Comparison of ENCODE assay signal across 12 mouse cellular contexts in genomic region chr8:84474456-84474855, GRCm38 (mm10).
DNase-seq lines count a peak whose midpoint lies in the region; TF ChIP-seq lines count a peak whose summit lies in the region.
"Had no signal": no experiment of that assay in that cellular context is flagged by ENCODE, and none has a peak within 500 bp of the region (broad histone marks: within the 10 kb centered on the region; RNA-seq: fewer than 3 reads in every experiment).

No protein-coding gene starts in this region.

- no peak for DNase-seq in heart, adult 2 months
- no peak for DNase-seq in heart, adult 8-10 months (ENCODE audit: low spot score)
- peak; percentile 1 for DNase-seq in lung, postnatal 36 days
- no peak for DNase-seq in lung, adult 18-20 months
- peak; percentile 17 for DNase-seq in MEL (ENCODE audit: low read depth, low spot score)
- peak; percentile 8 for DNase-seq in splenic B cell, adult 2 months (ENCODE audit: low read depth, low spot score)
- DNase-seq in cerebellum, postnatal 10 days = no peak
- DNase-seq in heart, postnatal 10 days = no peak

- H3K27ac ChIP-seq in heart, adult 2 months = no peak overlapping the region
- no peak overlapping the region for H3K27ac ChIP-seq in MEL (ENCODE audit: control insufficient read depth, low read depth, low read length)
- H3K27ac ChIP-seq: hindbrain, embryonic 13.5 days; kidney, embryonic 15.5 days; limb, embryonic 13.5 days had no signal

- WGBS in heart, adult 2 months = 83% methylated on average over 1 of the region's 1 CpGs

- no peak overlapping the region for H3K4me3 ChIP-seq in heart, adult 2 months
- H3K4me3 ChIP-seq in MEL (ENCODE audit: control insufficient read depth in 1 of 2, insufficient read depth in 1 of 2, low read depth in 2 of 2, low read length in 2 of 2) = no peak overlapping the region
- H3K4me3 ChIP-seq: erythroblast, embryonic 14.5 days; hindbrain, embryonic 13.5 days; kidney, embryonic 15.5 days; limb, embryonic 13.5 days had no signal

- no peaks in the 10 kb centered on the region for H3K27me3 ChIP-seq in heart, adult 2 months (ENCODE audit: control insufficient read depth, insufficient read depth, low read length)
- no peaks in the 10 kb centered on the region for H3K27me3 ChIP-seq in MEL (ENCODE audit: control insufficient read depth in 1 of 2, insufficient read depth in 2 of 2, low read length in 2 of 2)
- H3K27me3 ChIP-seq in splenic B cell, adult 2 months (ENCODE audit: control insufficient read depth, insufficient read depth, low read length, poor library complexity, severe bottlenecking) = no peaks in the 10 kb centered on the region
- H3K27me3 ChIP-seq: hindbrain, embryonic 13.5 days; kidney, embryonic 15.5 days; limb, embryonic 13.5 days had no signal

- intact Hi-C loops in heart, adult 2 months (cut with DNase I) = no loop called here
- intact Hi-C loops in heart, postnatal 10 days (cut with DNase I) = loop anchor here (5.0 kb wide), 1 partner anchor 62 kb away; no protein-coding TSS in a partner anchor

- no peaks in the 10 kb centered on the region for H3K79me2 ChIP-seq in heart, adult 2 months (replicated peaks; ENCODE audit: control insufficient read depth, insufficient read depth, low read length)
- H3K79me2 ChIP-seq in MEL (ENCODE audit: control insufficient read depth, insufficient read depth, low read length, poor library complexity) = no peaks in the 10 kb centered on the region

- no peaks in the 10 kb centered on the region for H3K9me3 ChIP-seq in MEL (replicated peaks; ENCODE audit: insufficient read depth, low read length)
- H3K9me3 ChIP-seq: hindbrain, embryonic 13.5 days; kidney, embryonic 15.5 days; limb, embryonic 13.5 days had no signal

- H3K9ac ChIP-seq in heart, adult 2 months (ENCODE audit: low read depth, low read length) = no peak overlapping the region
- no peak overlapping the region for H3K9ac ChIP-seq in MEL (ENCODE audit: control insufficient read depth, low read depth, low read length, poor library complexity, severe bottlenecking)
- H3K9ac ChIP-seq: hindbrain, embryonic 13.5 days; kidney, embryonic 15.5 days; limb, embryonic 13.5 days had no signal

- TF ChIP-seq RAD21 in MEL (IDR thresholded peaks at IDR 0.05; ENCODE audit: low read depth, low read length) = no peak; the same call in 1 of the 2 replicates

- TF ChIP-seq POLR2A in heart, adult 2 months (IDR thresholded peaks at IDR 0.05; ENCODE audit: insufficient read depth, low read depth, low read length) = no peak
- no peak for TF ChIP-seq POLR2A in MEL (IDR thresholded peaks at IDR 0.05; ENCODE audit: control insufficient read depth in 1 of 2, insufficient read depth in 1 of 2, low read depth in 1 of 2, low read length in 2 of 2, poor library complexity in 1 of 2)

- no peaks in the 10 kb centered on the region for H3K36me3 ChIP-seq in heart, adult 2 months (ENCODE audit: control insufficient read depth, insufficient read depth, low read length)
- no peaks in the 10 kb centered on the region for H3K36me3 ChIP-seq in MEL (ENCODE audit: control insufficient read depth in 1 of 2, insufficient read depth in 2 of 2, low read length in 2 of 2)
- no peaks in the 10 kb centered on the region for H3K36me3 ChIP-seq in splenic B cell, adult 2 months (ENCODE audit: control insufficient read depth, insufficient read depth, low read length, poor library complexity, severe bottlenecking)
- H3K36me3 ChIP-seq: kidney, embryonic 15.5 days; limb, embryonic 13.5 days had no signal

- no peak for TF ChIP-seq EP300 in heart, adult 2 months (IDR thresholded peaks at IDR 0.05; ENCODE audit: insufficient read depth, low read depth, low read length)
- TF ChIP-seq EP300 in MEL (IDR thresholded peaks at IDR 0.05; ENCODE audit: low read depth in 1 of 2, low read length in 2 of 2) = no peak

- TF ChIP-seq CTCF in heart, adult 2 months (IDR thresholded peaks at IDR 0.05) = peak; percentile 35
- peak; percentile 50 to 66 (median 57) for TF ChIP-seq CTCF in MEL (IDR thresholded peaks at IDR 0.05 in 2 of 3, conservative IDR thresholded peaks at IDR 0.05 in 1 of 3; ENCODE audit: control insufficient read depth in 1 of 3, insufficient read depth in 1 of 3, low read depth in 2 of 3, low read length in 3 of 3, poor library complexity in 1 of 3, severe bottlenecking in 1 of 3)

- no peaks in the 10 kb centered on the region for H3K4me1 ChIP-seq in heart, adult 2 months (ENCODE audit: control insufficient read depth, insufficient read depth, low read length)
- H3K4me1 ChIP-seq in MEL (ENCODE audit: control insufficient read depth in 1 of 2, insufficient read depth in 2 of 2, low read length in 2 of 2) = no peaks in the 10 kb centered on the region
- H3K4me1 ChIP-seq: kidney, embryonic 15.5 days; limb, embryonic 13.5 days had no signal

TF ChIP-seq in MEL, 35 proteins besides CTCF, POLR2A, EP300 and RAD21:
- TF ChIP-seq NELFE (IDR thresholded peaks at IDR 0.05; ENCODE audit: low read depth, low read length) (no peak), SMC3 (IDR thresholded peaks at IDR 0.05; ENCODE audit: low read depth, low read length) (peak; percentile 51), UBTF (IDR thresholded peaks at IDR 0.05; ENCODE audit: borderline replicate concordance, insufficient read depth, low read depth, low read length) (no peak)

Comparison
In these comparisons a context has a peak if more than half of its experiments do, and no peak if none do; other contexts are left out.
1. DNase-seq: peak in lung, postnatal 36 days (single experiment), MEL (single experiment) and splenic B cell, adult 2 months (single experiment); none in heart, adult 2 months (0 of 2), heart, adult 8-10 months (single experiment), lung, adult 18-20 months (0 of 2), cerebellum, postnatal 10 days (0 of 2) and heart, postnatal 10 days (0 of 2).